Mouse (Mus musculus): ENCODE data around the gene Tpmt. TPM values are rescaled to one million over a fixed set of nuclear protein-coding genes. Genes with fewer than 3 reads are reported as not detected.

The Tpmt gene
- 111 TPM for polyA plus RNA-seq (2014; fragmentation: Illumina TruSeq; extraction: RNeasy Lipid Tissue Mini Kit (QIAGEN cat#74804); ENCODE audit: low read depth, low replicate concordance)

GRCm38 (mm10) chr13:47044617-47044947 lies at the start of gene Tpmt:
Gene Tpmt (minus strand): TSS chr13:47044737.

GRCm38 (mm10) chr13:47043030-47043680 lies 1.4 kb downstream of the Tpmt start, which contains the start of gene Kdm1b:
Gene Kdm1b (plus strand): TSS chr13:47043499.

DNA sequence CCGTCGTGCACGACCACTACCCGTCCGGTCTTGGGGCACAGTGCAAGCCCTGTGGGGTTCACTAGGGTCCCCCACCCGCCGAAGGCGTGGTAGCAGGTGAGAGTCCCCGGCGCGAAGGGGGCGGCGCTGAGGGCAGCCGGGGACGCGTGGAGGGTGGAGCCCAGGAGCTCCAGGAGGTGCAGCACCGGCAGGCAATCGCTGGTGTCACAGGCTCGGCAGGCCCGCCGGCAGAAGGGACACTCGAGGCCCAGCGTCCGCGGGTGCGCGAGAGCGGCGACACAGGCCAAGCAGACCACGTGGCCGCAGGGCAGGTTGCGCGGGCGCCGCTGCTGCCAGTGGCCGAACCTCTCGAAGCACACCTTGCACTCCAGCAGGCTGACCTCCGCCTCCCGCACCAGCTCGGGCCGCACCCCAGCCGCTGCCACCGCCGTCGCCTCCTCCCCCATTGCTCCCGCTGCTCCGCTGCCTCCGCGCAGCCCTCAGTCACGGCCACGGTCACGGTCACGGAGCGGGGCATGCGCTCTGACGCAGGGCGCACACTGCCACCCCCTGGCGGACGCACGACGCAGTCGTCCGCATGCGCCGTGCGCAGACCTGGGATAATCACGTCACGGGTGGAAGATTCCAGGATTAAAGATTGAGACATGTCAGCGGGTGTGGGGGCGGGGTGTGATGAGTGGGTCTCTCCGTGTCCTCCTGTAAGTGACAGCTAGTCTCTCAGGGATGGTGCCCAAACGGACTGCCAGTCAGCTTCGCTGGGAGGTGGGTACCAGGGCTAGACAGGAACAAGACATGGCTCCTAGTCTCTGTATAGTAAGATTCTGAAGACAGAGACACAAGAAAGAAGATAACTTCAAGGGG lies 30.0 kb downstream of the Tpmt start, which contains the start of gene Nhlrc1:
Gene Nhlrc1 (minus strand): TSS at position 517 of the 861 bp plus-strand sequence.

Other genes starting within 250 kb of the Tpmt start
- 5.7 TPM for gene Kif13a, start 114.9 kb downstream of the Tpmt start, polyA plus RNA-seq (2014; fragmentation: Illumina TruSeq; extraction: RNeasy Lipid Tissue Mini Kit (QIAGEN cat#74804); ENCODE audit: low read depth, low replicate concordance)
- gene Nhlrc1, start 29.9 kb downstream of the Tpmt start, polyA plus RNA-seq (2014; fragmentation: Illumina TruSeq; extraction: RNeasy Lipid Tissue Mini Kit (QIAGEN cat#74804); ENCODE audit: low read depth, low replicate concordance) = 1.4 TPM
- 52.0 TPM for gene Kdm1b, start 1.2 kb downstream of the Tpmt start, polyA plus RNA-seq (2014; fragmentation: Illumina TruSeq; extraction: RNeasy Lipid Tissue Mini Kit (QIAGEN cat#74804); ENCODE audit: low read depth, low replicate concordance)
- gene Dek, start 61.5 kb upstream of the Tpmt start, polyA plus RNA-seq (2014; fragmentation: Illumina TruSeq; extraction: RNeasy Lipid Tissue Mini Kit (QIAGEN cat#74804); ENCODE audit: low read depth, low replicate concordance) = 124 TPM
- gene Rnf144b, start 77.9 kb upstream of the Tpmt start, polyA plus RNA-seq (2014; fragmentation: Illumina TruSeq; extraction: RNeasy Lipid Tissue Mini Kit (QIAGEN cat#74804); ENCODE audit: low read depth, low replicate concordance) = 37.3 TPM